Mouse (Mus musculus) spleen, postnatal 4 days (tissue): ENCODE data around the gene Nnat.
"Not testable (repeated sequence)": the region's sequence is repeated elsewhere in the genome, so short reads cannot be mapped to it uniquely, and the experiment has no call there.

Source experiments
- DNase-seq, 2 experiments: peaks; one replicate each; pipeline ENCODE4 v3.0.0; 2022; ENCODE audit warnings: low spot score in 2 of 2

Nnat gene

GRCm38 (mm10) chr2:157552158-157552886, 7.6 kb upstream of the Nnat start:
- DNase-seq, result no peak

GRCm38 (mm10) chr2:157556074-157556698, 3.7 kb upstream of the Nnat start:
- no peak for DNase-seq

GRCm38 (mm10) chr2:157558051-157558450, 1.8 kb upstream of the Nnat start:
- DNase-seq, result no peak

DNA sequence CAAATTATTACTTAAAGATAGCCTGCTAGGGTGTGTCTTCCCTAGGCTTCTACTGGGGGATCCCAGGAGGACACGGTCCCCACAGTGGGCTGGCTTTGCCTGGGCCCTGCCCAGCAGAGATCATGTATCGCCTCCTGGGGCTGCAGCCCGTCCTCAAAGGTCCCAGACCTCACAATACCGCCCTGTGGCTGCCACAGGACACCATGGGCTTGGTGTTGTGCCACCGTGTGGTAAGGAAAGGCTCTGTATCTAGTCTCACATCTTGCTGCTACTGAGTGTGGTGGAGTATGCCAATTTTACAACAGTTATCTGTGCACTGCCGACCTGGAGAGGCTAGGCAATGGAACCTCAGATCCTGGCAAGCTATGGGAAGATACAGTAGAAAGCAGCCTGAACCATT, 1.4 kb upstream of the Nnat start:
- DNase-seq, result no peak

- DNase-seq, result no peak
These were observed 438 bp upstream of the Nnat start for GRCm38 (mm10) chr2:157559440-157559839.

GRCm38 (mm10) chr2:157560302-157560701, 424 bp downstream of the Nnat start:
- DNase-seq, result no peak

DNA sequence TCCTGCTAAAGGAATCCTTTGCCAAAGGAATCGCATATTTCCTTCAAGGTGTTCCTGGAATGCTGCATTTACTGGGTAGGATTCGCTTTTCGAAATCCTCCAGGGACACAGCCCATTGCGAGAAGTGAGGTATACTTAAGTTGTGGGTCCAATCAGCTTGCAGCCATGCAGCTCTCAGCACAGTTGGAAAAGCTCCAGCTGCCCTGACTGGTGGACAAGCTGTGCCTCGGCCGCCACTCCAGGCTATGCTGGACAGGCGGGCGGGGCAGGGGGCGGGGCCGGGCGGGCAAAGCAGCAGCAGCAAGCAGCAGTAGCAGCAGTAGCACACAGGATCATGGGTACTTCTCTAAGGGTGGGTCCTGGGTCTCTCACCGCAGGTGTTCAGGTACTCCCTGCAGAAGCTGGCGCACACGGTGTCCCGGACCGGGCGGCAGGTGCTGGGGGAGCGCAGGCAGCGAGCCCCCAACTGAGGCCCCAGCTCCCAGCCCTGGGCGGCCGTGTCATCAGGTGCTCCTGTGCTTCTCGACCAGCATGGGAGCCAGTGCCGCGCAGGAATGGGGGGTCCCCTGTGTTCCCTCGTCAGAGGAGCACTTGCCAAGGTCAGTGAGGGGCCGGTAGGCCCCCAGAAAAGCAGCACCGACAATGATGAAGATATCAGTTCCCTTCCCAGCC, 1.4 kb downstream of the Nnat start:
- no peak for DNase-seq

GRCm38 (mm10) chr2:157563031-157563430, 3.2 kb downstream of the Nnat start:
- no peak for DNase-seq

DNA sequence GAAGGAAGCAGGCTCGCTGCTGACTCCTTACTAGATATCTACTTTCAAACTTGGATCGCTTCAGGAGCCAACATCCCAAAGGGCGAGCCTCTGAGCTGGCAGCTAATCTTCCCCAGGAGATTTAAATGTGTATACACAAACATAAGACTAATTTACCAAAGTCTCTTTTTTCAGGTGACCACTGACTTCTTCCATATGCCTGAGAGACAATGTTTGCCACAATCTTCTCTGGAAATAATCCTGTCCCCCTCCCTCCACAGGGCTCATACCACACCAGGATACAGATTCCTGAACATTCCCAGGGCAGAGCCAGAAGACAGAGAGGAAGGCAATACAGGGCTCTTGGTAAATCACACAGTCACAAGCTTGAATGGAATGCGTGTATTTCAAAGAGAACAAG, 4.8 kb downstream of the Nnat start:
- DNase-seq, result no peak

DNA sequence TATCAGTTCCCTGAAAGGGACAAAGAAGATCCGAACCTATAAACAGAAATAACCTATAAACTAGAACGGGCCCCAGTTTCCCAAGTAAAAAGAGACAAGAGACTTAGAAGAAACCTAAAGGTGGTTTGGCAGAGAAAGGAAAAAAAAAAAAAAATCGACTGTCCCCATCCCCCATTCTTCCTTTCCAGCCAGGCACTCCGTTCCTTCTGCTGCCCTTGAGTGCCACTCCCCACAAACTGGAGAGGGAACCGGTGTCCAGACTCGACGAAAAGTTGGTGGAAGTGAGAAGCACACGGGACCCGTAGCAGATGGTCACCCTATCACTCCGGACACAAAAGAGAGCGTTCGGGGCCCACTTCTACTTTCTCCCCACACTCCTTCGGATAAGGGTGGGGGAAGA, 5.6 kb downstream of the Nnat start:
- DNase-seq, result no peak

- no peak for DNase-seq
These were observed 6.0 kb downstream of the Nnat start for GRCm38 (mm10) chr2:157565898-157566259.

GRCm38 (mm10) chr2:157566260-157566952, 6.5 kb downstream of the Nnat start:
- peak; percentile 77 to 89 for DNase-seq

GRCm38 (mm10) chr2:157567235-157567961, 7.5 kb downstream of the Nnat start:
- no peak for DNase-seq

DNA sequence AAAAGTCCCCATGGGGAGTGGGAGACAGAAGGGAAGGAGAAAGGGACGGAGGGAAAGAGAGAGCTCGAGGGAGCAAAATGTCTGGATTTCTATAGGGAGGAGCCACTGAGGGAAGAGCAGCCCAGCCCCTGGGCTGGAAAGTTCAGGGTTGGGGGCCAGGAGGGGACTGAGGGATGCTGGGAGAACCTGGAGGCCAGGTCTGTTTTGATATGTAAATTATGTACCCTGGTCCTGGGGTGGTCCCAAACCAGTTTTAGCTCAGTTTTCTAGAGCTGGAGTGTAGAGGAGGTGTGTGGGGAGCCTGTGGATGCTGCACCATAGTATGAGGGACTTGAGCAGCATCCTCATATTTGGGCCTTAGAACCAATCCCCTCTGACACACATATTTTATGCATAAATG, 9.0 kb downstream of the Nnat start:
- no peak for DNase-seq

- DNase-seq, result no peak
These were observed 10.1 kb downstream of the Nnat start for GRCm38 (mm10) chr2:157569796-157570485.

DNA sequence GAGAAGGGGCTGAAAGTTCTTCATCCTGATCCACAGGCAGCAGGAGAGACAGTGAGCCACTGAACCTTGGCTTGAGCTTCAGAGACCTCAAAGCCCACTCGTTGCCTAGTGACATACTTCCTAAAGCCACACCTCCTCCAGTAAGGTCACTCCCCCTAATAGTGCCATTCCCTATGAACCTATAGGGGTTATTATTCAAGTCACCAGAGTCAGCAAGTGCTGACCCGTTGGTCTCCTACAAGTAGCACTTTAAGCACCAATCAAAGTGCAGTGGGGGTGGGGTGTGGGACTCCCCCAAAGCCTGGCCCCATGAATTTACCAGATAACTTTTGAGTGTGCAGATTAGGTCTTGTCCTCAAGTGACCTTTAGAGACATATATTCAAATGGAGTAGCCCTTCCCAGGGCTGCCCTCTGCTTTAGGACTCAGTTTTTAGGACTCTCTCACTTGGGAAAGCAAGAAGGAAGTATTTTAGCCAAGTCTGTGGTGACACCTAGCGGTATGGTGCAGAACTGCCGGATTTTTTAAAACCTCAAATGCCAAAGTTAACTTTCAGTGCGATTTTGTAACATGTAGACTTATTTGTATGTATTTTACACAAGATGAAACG, 11.4 kb downstream of the Nnat start, which contains the start of gene Blcap:
Gene Blcap (minus strand): TSS at position 51 of the 609 bp plus-strand sequence.
- DNase-seq, result no peak

- DNase-seq, result no peak
These were observed 12.9 kb downstream of the Nnat start for GRCm38 (mm10) chr2:157572786-157573185.

- not testable (repeated sequence) for DNase-seq
These were observed 25.5 kb downstream of the Nnat start for GRCm38 (mm10) chr2:157585351-157585750.

DNA sequence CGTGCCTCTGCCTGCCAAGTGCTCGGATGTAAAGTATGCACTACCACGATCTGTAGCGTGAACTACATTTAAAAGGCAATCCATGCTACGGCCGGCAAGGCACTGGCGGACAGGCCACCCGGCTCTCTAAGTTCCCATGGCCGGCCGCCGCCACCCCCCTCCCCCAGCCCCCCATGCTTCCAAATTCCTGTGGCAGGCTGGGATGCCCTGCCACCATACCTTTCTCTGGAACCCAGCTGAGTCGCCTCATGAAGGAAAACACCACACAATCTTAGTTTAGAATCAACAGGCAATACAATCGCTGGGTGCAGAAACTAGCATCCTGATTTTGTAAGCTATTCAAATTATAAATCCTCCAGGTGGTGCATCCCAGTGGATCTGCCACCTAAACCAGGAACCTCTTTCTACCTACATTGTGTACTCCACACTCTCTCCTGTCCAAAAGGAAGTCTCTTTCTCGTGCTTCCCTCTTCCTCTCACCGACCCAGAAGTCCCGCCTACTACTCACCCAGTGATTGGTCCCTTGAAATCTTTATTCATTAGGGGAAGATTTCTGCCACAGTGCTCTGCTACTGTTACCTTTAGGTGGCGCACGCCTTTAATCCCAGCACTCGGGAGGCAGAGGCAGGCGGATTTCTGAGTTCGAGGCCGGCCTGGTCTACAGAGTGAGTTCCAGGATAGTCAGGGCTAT, 37.1 kb downstream of the Nnat start:
- DNase-seq, result no peak

DNA sequence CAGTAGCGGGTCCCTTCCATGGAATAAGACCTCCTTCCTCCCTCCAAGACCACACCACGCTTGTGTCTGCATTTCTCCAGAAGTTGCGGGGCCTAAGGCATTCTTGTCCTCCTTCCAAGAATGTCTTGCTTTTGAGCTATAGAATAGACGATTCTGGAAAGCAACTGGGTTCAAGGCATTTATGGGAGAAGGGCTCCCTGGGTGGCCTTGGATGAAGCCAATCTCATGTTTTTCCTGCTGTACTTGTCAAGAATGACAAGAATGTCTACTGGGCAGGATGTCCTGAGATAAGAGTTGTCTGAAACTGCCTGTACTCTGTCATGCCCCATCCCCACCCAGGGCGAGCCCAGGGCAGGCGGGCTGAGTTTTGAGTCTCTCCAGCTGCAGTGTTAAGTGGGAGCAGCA, 41.6 kb downstream of the Nnat start:
- no peak for DNase-seq
